Mouse (Mus musculus) forebrain, embryonic 15.5 days (tissue): ENCODE results near the gene Soat2. TPM values are rescaled to one million over a fixed set of nuclear protein-coding genes. Genes with fewer than 3 reads are reported as not detected.

ENCODE experiments used
- ATAC-seq: fragments of 200-750 bp; cut with Nextera tagmentation; replicated peaks from 2 replicates; pipeline ENCODE4 v1.8.0; 2017; ENCODE audit warnings: mild to moderate bottlenecking, moderate TSS enrichment, moderate library complexity
- H3K27ac ChIP-seq: fragments of 300-500 bp; sonication (generic); replicated peaks from 2 replicates; pipeline ENCODE4 v1.5.1; 2015; ENCODE audit warnings: mild to moderate bottlenecking, inconsistent platforms
- H3K27me3 ChIP-seq: fragments of 300-500 bp; sonication (generic); 2 replicates; pipeline ENCODE4 v1.6.1; 2015; ENCODE audit warnings: inconsistent platforms
- H3K36me3 ChIP-seq: fragments of 300-500 bp; sonication (generic); 2 replicates; pipeline ENCODE4 v1.6.1; 2015; ENCODE audit warnings: mild to moderate bottlenecking, inconsistent platforms
- H3K4me1 ChIP-seq: fragments of 300-500 bp; sonication (generic); 2 replicates; pipeline ENCODE4 v1.6.1; 2015; ENCODE audit warnings: inconsistent platforms
- H3K4me2 ChIP-seq: fragments of 300-500 bp; sonication (generic); replicated peaks from 2 replicates; pipeline ENCODE4 v1.6.1; 2015; ENCODE audit warnings: mild to moderate bottlenecking, inconsistent platforms
- H3K4me3 ChIP-seq: fragments of 300-500 bp; sonication (generic); 2 replicates; pipeline ENCODE4 v1.5.1; 2015; ENCODE audit warnings: mild to moderate bottlenecking, inconsistent platforms
- H3K9ac ChIP-seq: fragments of 300-500 bp; sonication (generic); replicated peaks from 2 replicates; pipeline ENCODE4 v1.6.1; 2015; ENCODE audit warnings: mild to moderate bottlenecking, inconsistent platforms
- H3K9me3 ChIP-seq: fragments of 300-500 bp; sonication (generic); 2 replicates; pipeline ENCODE4 v1.6.1; 2016; ENCODE audit warnings: inconsistent platforms
- WGBS: fragments of 180-500 bp; shearing (Covaris S2); methylation state at CpG from one replicate; pipeline ENCODE4 v1.1.7; 2015; ENCODE audit warnings: mixed read lengths; 5-methylcytosine and 5-hydroxymethylcytosine counted together
- polyA plus RNA-seq: library from polyadenylated mRNA; unstranded; fragments of >200 nt; fragmentation: Nextera tagmentation; extraction: Ambion mirVana; gene quantifications from 2 replicates; pipeline ENCODE4 v1.2.1, GENCODE M21; 2015

The Soat2 gene
- polyA plus RNA-seq, 1 experiment from 2014 or later: not detected

DNA sequence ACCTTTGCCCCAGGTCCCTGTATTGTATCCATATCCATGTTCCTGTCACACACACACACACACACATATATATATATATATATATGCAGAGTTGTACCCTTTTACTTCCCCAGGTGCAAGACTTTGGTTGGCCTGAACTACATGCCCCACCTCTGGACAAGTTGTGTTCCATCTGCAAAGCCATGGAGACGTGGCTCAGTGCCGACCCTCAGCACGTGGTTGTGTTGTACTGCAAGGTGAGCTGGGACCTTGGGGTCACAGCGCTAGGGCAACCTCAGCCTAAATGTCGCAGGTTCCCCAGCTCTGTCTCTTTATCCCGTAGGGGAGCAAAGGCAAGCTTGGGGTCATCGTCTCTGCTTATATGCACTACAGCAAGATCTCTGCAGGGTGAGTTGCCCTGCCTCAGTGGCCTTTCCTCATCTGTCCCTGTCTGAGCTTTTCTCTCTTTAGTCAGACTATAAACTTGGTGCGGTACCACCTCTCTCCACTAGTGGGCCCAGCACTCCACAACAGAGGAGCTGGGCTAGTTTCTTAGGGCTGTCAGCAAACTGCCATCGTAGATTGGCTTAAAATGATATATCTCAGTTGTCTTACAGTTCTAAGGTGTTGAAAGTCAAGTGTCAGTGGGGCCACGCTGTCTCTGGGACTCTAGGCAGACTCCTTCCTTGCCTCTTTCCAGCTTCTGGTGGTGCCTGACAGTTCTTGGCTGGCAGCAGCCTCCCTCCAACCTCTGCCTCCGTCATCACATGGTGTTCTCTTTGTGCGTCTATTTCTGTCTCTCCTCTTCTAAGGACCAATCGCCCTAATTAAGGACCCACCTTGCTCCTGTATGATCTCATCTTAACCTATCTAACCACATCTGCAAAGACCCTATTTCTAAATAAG, 42.4 kb upstream of the Soat2 start:
- no peak overlapping the region for H3K9ac ChIP-seq
- H3K4me1 ChIP-seq: peaks cover 27% of the 10 kb centered on the region
- H3K4me3 ChIP-seq: peak overlapping the region; percentile 35; the same call in 1 of the 2 replicates
- H3K27ac ChIP-seq: no peak overlapping the region
- no peak overlapping the region for H3K4me2 ChIP-seq
- WGBS: 26% methylated on average over 13 of the region's 13 CpGs
- no peak for ATAC-seq
- H3K36me3 ChIP-seq: no peaks in the 10 kb centered on the region
- H3K27me3 ChIP-seq: peaks cover 18% of the 10 kb centered on the region; the same call in 1 of the 2 replicates
- H3K9me3 ChIP-seq: no peaks in the 10 kb centered on the region

DNA sequence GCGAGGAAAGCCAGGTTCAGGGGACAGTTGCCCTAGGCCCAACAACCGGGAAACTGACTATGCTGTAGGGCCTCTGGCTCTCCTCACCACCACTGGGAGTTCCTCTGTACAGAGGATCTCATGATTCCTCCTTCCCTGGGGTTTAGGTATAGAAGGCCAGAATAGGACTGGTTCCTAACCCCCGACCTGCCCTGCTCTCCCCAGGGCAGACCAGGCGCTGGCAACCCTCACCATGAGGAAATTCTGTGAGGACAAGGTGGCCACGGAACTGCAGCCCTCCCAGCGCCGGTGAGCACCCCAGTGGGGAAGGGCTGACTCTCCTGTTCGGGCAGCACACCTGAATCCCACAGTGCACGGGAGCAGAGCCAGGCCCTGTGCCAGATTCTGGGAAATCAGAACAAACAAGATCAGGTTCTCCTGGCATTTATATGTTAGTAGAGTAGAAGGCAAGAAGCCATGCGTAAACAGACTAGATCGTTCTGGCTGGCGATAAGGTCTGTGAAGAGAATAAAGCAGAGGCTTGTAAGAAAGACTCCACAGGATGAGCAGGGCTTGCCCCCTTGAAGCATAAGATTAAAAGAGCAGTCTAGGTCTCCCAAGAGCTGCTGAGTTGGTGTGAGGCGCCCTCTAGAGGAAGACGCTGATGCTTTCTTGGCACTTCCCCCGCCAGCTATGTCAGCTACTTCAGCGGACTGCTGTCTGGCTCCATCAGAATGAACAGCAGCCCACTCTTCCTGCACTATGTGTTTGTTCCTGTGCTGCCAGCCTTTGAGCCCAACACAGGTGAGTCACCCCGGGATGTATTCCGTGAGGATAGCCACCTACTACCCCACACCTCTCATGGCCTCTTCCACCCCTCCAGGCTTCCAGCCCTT, 41.4 kb upstream of the Soat2 start:
- H3K4me2 ChIP-seq: no peak overlapping the region
- no peak overlapping the region for H3K4me3 ChIP-seq
- H3K27me3 ChIP-seq: peaks cover 18% of the 10 kb centered on the region; the same call in 1 of the 2 replicates
- no peak overlapping the region for H3K27ac ChIP-seq
- H3K36me3 ChIP-seq: no peaks in the 10 kb centered on the region
- ATAC-seq: peak; percentile 30; the same call in 1 of the 2 replicates
- H3K9ac ChIP-seq: no peak overlapping the region
- no peaks in the 10 kb centered on the region for H3K9me3 ChIP-seq
- H3K4me1 ChIP-seq: peaks cover 25% of the 10 kb centered on the region
- 48% methylated on average over 18 of the region's 18 CpGs for WGBS

DNA sequence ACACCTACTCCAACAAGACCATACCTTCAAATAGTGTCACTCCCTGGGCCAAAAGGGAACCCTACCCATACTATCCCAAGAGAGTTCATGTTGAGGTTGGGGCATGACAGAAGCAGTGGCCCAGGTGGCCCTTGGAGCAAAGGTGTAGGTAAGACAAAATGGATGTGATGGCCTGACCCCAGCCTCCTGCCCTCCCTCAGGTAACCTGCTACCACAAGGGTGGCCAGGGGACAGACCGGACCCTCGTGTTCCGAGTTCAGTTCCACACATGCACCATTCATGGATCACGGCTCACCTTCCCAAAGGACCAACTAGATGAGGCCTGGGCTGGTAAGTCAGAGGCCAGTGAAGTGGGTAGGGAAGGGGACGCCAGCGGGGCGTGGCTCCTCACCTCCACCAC, 40.1 kb upstream of the Soat2 start:
- no peak overlapping the region for H3K9ac ChIP-seq
- H3K4me1 ChIP-seq: peaks cover 22% of the 10 kb centered on the region
- H3K9me3 ChIP-seq: no peaks in the 10 kb centered on the region
- 96% methylated on average over 7 of the region's 7 CpGs for WGBS
- no peak overlapping the region for H3K4me2 ChIP-seq
- peaks cover 18% of the 10 kb centered on the region; the same call in 1 of the 2 replicates for H3K27me3 ChIP-seq
- no peak overlapping the region for H3K4me3 ChIP-seq
- ATAC-seq: no peak
- H3K36me3 ChIP-seq: no peaks in the 10 kb centered on the region
- H3K27ac ChIP-seq: no peak overlapping the region

DNA sequence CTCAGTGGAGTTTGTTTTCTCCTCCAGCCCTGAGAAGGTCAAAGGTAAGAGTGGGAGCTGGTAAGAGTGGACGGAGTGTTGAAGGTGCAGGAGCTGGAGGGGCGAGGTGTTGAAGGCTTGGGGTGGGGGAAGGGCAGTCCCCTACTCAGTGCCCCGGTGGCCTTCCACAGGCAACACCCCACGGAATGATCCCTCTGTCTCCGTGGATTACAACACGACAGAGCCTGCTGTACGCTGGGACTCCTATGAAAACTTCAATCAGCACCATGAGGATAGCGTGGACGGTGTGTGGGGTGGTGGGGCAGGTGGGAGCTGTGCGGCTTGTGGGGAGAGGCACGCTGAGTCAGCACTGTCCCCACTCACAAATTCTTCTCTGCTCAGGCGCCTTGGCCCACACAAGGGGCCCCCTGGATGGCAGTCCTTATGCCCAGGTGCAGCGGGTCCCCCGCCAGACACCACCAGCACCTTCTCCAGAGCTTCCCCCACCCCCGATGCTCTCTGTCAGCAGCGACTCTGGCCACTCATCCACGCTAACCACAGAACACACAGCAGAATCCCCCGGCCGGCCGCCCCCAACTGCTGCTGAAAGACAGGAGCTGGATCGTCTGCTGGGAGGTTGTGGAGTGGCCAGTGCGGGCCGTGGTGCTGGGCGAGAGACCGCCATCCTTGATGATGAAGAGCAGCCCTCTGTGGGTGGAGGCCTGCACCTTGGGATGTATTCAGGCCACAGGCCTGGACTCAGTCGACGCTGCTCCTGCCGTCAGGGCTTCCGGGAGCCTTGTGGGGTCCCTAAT, 39.4 kb upstream of the Soat2 start:
- no peak overlapping the region for H3K4me3 ChIP-seq
- no peak overlapping the region for H3K9ac ChIP-seq
- H3K9me3 ChIP-seq: no peaks in the 10 kb centered on the region
- no peak overlapping the region for H3K27ac ChIP-seq
- 0 out of 2 replicates have a peak, but pooled peaks cover under 1% of the 10 kb centered on the region for H3K36me3 ChIP-seq
- peaks cover 16% of the 10 kb centered on the region; the same call in 1 of the 2 replicates for H3K27me3 ChIP-seq
- peaks cover 26% of the 10 kb centered on the region for H3K4me1 ChIP-seq
- WGBS: 81% methylated on average over 29 of the region's 29 CpGs
- ATAC-seq: no peak
- no peak overlapping the region for H3K4me2 ChIP-seq

DNA sequence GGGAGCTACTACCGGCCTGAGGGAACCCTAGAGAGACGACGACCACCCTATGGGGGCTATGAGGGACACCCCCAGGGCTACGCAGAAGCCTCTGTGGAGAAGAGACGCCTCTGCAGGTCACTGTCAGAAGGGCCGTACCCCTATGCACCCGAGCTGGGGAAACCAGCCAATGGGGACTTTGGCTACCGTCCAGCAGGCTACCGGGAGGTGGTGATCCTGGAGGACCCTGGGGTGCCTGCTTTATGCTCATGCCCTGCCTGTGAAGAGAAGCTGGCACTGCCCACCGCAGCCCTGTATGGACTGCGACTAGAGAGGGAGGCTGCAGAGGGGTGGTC, 38.9 kb upstream of the Soat2 start:
- H3K9ac ChIP-seq: no peak overlapping the region
- 0 out of 2 replicates have a peak, but pooled peaks cover 3% of the 10 kb centered on the region for H3K36me3 ChIP-seq
- H3K4me1 ChIP-seq: peaks cover 31% of the 10 kb centered on the region
- H3K4me2 ChIP-seq: no peak overlapping the region
- H3K27ac ChIP-seq: no peak overlapping the region
- ATAC-seq: no peak
- no peaks in the 10 kb centered on the region for H3K9me3 ChIP-seq
- H3K27me3 ChIP-seq: peaks cover 10% of the 10 kb centered on the region; the same call in 1 of the 2 replicates
- WGBS: 70% methylated on average over 11 of the region's 11 CpGs
- H3K4me3 ChIP-seq: no peak overlapping the region

DNA sequence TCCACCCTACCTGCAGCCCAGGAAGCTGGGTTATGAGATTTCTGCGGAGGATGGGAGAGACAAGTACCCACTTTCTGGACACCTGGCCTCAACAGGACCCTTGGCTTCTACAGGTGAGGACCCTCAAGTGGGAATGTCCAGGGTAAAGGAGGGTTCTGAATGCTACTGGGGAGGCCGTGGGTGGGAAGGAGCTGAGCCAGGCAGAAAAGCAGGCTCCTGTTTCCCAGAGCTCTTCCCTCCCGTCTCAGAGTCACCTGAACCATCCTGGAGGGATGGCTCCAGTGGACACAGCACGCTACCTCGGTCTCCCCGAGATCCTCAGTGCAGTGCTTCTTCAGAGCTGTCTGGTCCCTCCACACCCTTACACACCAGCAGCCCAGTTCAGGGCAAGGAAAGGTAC, 38.1 kb upstream of the Soat2 start:
- H3K4me2 ChIP-seq: no peak overlapping the region
- H3K9ac ChIP-seq: no peak overlapping the region
- H3K9me3 ChIP-seq: no peaks in the 10 kb centered on the region
- peaks cover 3% of the 10 kb centered on the region; the same call in 1 of the 2 replicates for H3K27me3 ChIP-seq
- WGBS: 89% methylated on average over 6 of the region's 6 CpGs
- H3K4me3 ChIP-seq: no peak overlapping the region
- no peak overlapping the region for H3K27ac ChIP-seq
- 0 out of 2 replicates have a peak, but pooled peaks cover 4% of the 10 kb centered on the region for H3K36me3 ChIP-seq
- no peak for ATAC-seq
- peaks cover 31% of the 10 kb centered on the region for H3K4me1 ChIP-seq

DNA sequence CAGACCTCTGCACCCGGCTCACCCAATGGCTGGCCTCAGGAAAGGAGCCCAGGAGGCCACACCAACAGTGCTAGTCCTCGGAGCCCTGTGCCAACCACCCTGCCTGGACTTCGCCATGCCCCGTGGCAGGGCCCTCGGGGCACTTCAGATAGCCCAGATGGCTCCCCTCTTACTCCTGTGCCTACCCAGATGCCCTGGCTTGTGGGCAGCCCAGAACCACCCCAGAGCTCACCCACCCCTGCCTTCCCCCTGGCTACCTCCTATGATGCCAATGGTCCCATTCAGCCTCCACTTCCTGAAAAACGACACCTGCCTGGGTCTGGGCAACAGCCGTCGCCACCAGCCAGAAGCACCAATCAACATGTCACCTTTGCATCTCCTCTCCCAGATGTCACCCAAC, 37.5 kb upstream of the Soat2 start:
- H3K27me3 ChIP-seq: no peaks in the 10 kb centered on the region; the same call in 1 of the 2 replicates
- H3K9ac ChIP-seq: no peak overlapping the region
- peaks cover 7% of the 10 kb centered on the region; the same call in 1 of the 2 replicates for H3K36me3 ChIP-seq
- peaks cover 33% of the 10 kb centered on the region for H3K4me1 ChIP-seq
- no peak overlapping the region for H3K27ac ChIP-seq
- 79% methylated on average over 8 of the region's 8 CpGs for whole genome bisulfite sequencing
- no peak overlapping the region for H3K4me3 ChIP-seq
- ATAC-seq: no peak
- H3K9me3 ChIP-seq: no peaks in the 10 kb centered on the region
- no peak overlapping the region for H3K4me2 ChIP-seq

DNA sequence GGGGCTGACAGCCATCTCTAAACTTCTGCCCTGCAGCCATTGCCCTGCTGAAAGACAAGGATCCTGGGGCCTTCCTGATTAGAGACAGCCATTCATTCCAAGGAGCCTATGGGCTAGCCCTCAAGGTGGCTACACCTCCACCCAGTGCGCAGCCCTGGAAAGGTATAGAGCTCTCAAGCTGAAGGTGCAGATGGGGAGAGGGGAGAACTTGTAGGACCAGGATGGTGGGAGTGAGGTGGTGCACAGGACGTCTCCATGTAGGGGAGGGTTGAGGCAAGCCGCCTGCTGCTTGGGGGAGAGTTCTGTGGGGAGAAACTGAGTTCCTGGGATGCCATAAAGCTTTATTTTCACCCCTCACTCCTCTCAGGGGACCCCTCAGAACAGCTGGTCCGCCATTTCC, 36.7 kb upstream of the Soat2 start:
- Histone ChIP-seq H3K27me3 (no peaks in the 10 kb centered on the region), H3K36me3 (peaks cover 14% of the 10 kb centered on the region; the same call in 1 of the 2 replicates), H3K4me1 (peaks cover 33% of the 10 kb centered on the region), H3K9ac (no peak overlapping the region), H3K27ac (no peak overlapping the region), H3K4me2 (no peak overlapping the region), H3K9me3 (no peaks in the 10 kb centered on the region), H3K4me3 (no peak overlapping the region)
- 83% methylated on average over 4 of the region's 4 CpGs for WGBS
- ATAC-seq: no peak

DNA sequence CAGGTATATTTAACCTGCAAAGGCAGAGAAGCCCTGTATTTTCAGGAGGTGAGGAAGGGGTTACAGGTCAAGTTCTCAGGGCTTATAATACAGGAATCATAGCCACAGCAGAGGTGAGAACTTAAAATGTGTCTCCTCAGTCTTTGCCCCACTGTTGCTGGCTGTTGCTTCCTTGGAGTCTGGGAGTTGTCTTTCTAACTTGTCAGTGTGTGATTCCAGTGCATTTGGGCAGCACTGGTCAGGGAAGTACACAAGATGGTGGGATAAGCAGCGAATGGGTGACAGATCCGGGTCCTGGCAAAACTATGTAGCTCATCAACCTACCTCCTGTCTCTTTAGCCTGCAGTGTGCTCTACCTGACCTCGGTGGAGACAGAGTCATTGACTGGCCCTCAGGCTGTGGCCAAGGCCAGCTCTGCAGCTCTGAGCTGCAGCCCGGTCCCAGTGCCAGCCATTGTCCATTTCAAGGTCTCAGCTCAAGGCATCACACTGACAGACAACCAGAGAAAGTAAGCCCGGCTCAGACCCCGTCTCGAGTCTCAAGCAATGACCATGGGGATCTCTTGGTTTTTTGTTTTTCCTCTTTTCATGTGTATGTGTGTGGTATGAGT, 35.6 kb upstream of the Soat2 start:
- ATAC-seq: no peak
- H3K27ac ChIP-seq: no peak overlapping the region
- 86% methylated on average over 7 of the region's 7 CpGs for WGBS

DNA sequence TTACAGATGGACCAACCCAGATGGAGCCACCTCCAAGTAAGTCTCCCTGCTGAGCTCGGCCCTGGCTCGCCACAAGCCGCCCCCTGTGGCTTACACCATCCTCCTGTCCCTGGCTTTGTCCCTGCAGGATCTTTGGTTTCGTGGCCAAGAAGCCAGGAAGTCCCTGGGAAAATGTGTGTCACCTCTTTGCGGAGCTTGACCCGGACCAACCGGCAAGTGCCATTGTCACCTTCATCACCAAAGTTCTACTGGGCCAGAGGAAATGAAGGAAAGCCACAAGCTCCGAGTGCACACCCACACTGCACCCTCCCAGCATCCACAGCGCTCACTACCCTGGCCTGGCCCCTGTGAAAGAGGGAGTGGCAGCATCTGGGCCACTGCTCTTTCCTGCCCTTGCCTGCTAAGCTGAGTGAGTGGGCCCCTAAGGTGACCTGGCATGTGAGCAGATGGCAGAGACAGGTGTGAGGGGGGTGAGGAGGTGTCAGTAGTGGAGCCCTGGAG, 34.5 kb upstream of the Soat2 start:
- WGBS: 61% methylated on average over 9 of the region's 9 CpGs
- Histone ChIP-seq H3K27me3 (no peaks in the 10 kb centered on the region), H3K9ac (no peak overlapping the region), H3K4me2 (no peak overlapping the region), H3K4me1 (peaks cover 39% of the 10 kb centered on the region), H3K27ac (peak overlapping the region; percentile 77), H3K4me3 (no peak overlapping the region), H3K9me3 (no peaks in the 10 kb centered on the region), H3K36me3 (peaks cover 22% of the 10 kb centered on the region; the same call in 1 of the 2 replicates)
- no peak for ATAC-seq

More for the DNA sequence above, 35.6 kb upstream of the Soat2 start:
- no peak overlapping the region for H3K4me2 ChIP-seq
- H3K4me1 ChIP-seq: peaks cover 34% of the 10 kb centered on the region
- no peak overlapping the region for H3K4me3 ChIP-seq
- peaks cover 22% of the 10 kb centered on the region; the same call in 1 of the 2 replicates for H3K36me3 ChIP-seq
- H3K9ac ChIP-seq: no peak overlapping the region
- H3K27me3 ChIP-seq: no peaks in the 10 kb centered on the region
- no peaks in the 10 kb centered on the region for H3K9me3 ChIP-seq
